Mouse (Mus musculus): ENCODE data around the gene Cfp.

DNA sequence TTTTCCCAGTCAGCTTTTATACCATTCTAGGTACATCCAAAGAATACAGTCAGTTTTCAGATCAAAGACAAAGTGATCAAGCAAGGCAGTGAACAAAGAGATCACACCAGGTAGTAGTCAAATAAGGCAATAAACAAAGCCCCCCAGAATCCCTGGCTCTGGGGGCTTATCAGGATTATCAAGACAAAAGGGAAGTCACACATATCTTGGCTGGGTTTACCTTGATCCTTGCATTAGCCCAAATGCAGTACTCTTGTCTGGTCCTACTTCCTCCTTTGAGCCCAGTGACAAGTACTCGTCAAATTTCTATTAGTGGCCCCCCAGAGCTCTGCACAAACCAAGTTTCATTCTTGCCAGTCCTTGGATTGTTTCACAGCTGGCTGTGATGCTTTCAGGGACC is 49.5 kb upstream of the Cfp start:
- no peak for TF ChIP-seq CTCF (IDR thresholded peaks at IDR 0.05; ENCODE audit: insufficient read depth, low read length)
- TF ChIP-seq POLR2A (IDR thresholded peaks at IDR 0.05; ENCODE audit: borderline replicate concordance, extremely low read depth, low read depth, low read length), result no peak

Measured in lung, adult 2 months (tissue).